13 mouse cellular contexts compared by ENCODE assay signal in genomic region chr2:68884573-68884972, GRCm38 (mm10). TPM values are rescaled to one million over a fixed set of nuclear protein-coding genes. Genes with fewer than 3 reads are reported as not detected.
DNase-seq lines count a peak whose midpoint lies in the region; ATAC-seq and TF ChIP-seq lines count a peak whose summit lies in the region.
"Had no signal": no experiment of that assay in that cellular context is flagged by ENCODE, and none has a peak within 500 bp of the region (broad histone marks: within the 10 kb centered on the region; RNA-seq: fewer than 3 reads in every experiment).

No protein-coding gene starts in this region.

- WGBS in forebrain, postnatal 0 days, result 72% methylated on average over 7 of the region's 7 CpGs
- WGBS in forebrain, embryonic 14.5 days, result 87% methylated on average over 7 of the region's 7 CpGs
- 54% methylated on average over 7 of the region's 7 CpGs for WGBS in midbrain, embryonic 14.5 days

- no peaks in the 10 kb centered on the region for H3K27me3 ChIP-seq in forebrain, postnatal 0 days (ENCODE audit: insufficient read depth, low read length)
- H3K27me3 ChIP-seq in forebrain, embryonic 14.5 days (replicated peaks; ENCODE audit: control insufficient read depth, insufficient read depth, low read length), result no peaks in the 10 kb centered on the region
- H3K27me3 ChIP-seq in midbrain, embryonic 14.5 days (ENCODE audit: control insufficient read depth, insufficient read depth, low read length), result no peaks in the 10 kb centered on the region
- H3K27me3 ChIP-seq: heart, embryonic 15.5 days; liver, embryonic 13.5 days had no signal

- H3K4me2 ChIP-seq in forebrain, postnatal 0 days (ENCODE audit: low read depth), result no peak overlapping the region
- H3K4me2 ChIP-seq in forebrain, embryonic 14.5 days (ENCODE audit: low read length), result no peak overlapping the region
- H3K4me2 ChIP-seq in midbrain, embryonic 14.5 days (ENCODE audit: low read length), result no peak overlapping the region
- H3K4me2 ChIP-seq: heart, embryonic 15.5 days; hindbrain, embryonic 14.5 days; liver, embryonic 13.5 days had no signal

- TF ChIP-seq CTCF in forebrain, postnatal 0 days (IDR thresholded peaks at IDR 0.05; ENCODE audit: low read depth), result no peak

- H3K27ac ChIP-seq in forebrain, postnatal 0 days (ENCODE audit: low read depth, low read length), result no peak overlapping the region
- no peak overlapping the region for H3K27ac ChIP-seq in forebrain, embryonic 14.5 days (ENCODE audit: low read depth, low read length)
- no peak overlapping the region for H3K27ac ChIP-seq in midbrain, embryonic 14.5 days (replicated peaks; ENCODE audit: low read depth, low read length)
- H3K27ac ChIP-seq: heart, embryonic 15.5 days; hindbrain, embryonic 14.5 days; liver, embryonic 13.5 days had no signal

- 0 out of 2 replicates have a peak, but pooled peaks cover 3% of the 10 kb centered on the region for H3K36me3 ChIP-seq in forebrain, postnatal 0 days (ENCODE audit: insufficient read depth)
- no peaks in the 10 kb centered on the region for H3K36me3 ChIP-seq in forebrain, embryonic 14.5 days (ENCODE audit: control insufficient read depth, insufficient read depth, low read length)
- no peaks in the 10 kb centered on the region for H3K36me3 ChIP-seq in midbrain, embryonic 14.5 days (ENCODE audit: control insufficient read depth, insufficient read depth, low read length)
- H3K36me3 ChIP-seq: heart, embryonic 15.5 days; liver, embryonic 13.5 days had no signal

- no peaks in the 10 kb centered on the region for H3K9me3 ChIP-seq in forebrain, postnatal 0 days (ENCODE audit: low read length)
- no peaks in the 10 kb centered on the region for H3K9me3 ChIP-seq in forebrain, embryonic 14.5 days (replicated peaks; ENCODE audit: control insufficient read depth, low read length)
- no peaks in the 10 kb centered on the region for H3K9me3 ChIP-seq in midbrain, embryonic 14.5 days (ENCODE audit: control insufficient read depth, low read length)
- H3K9me3 ChIP-seq: heart, embryonic 15.5 days; liver, embryonic 13.5 days had no signal

- no peaks in the 10 kb centered on the region for H3K4me1 ChIP-seq in forebrain, postnatal 0 days (ENCODE audit: insufficient read depth)
- H3K4me1 ChIP-seq in forebrain, embryonic 14.5 days (ENCODE audit: control insufficient read depth, insufficient read depth, low read length), result no peaks in the 10 kb centered on the region
- no peaks in the 10 kb centered on the region for H3K4me1 ChIP-seq in midbrain, embryonic 14.5 days (ENCODE audit: control insufficient read depth, insufficient read depth, low read length)

- no peak overlapping the region for H3K4me3 ChIP-seq in forebrain, postnatal 0 days (ENCODE audit: low read depth, low read length)
- no peak overlapping the region for H3K4me3 ChIP-seq in forebrain, embryonic 14.5 days (ENCODE audit: low read depth, low read length)
- H3K4me3 ChIP-seq in midbrain, embryonic 14.5 days (replicated peaks; ENCODE audit: low read depth, low read length), result no peak overlapping the region
- H3K4me3 ChIP-seq: heart, embryonic 15.5 days; liver, embryonic 13.5 days had no signal

- peak; percentile 66 for ATAC-seq in forebrain, postnatal 0 days
- no peak for ATAC-seq in forebrain, embryonic 14.5 days
- ATAC-seq in midbrain, embryonic 14.5 days (ENCODE audit: low FRiP score, low TSS enrichment), result peak; percentile 27; the same call in 1 of the 2 replicates

- DNase-seq in forebrain, postnatal 0 days, result no peak
- no peak for DNase-seq in forebrain, embryonic 14.5 days (ENCODE audit: low spot score)
- DNase-seq in right cerebral cortex, adult 2 months (ENCODE audit: low spot score in 2 of 2), result peak; percentile 66 to 69
- no peak for DNase-seq in right cerebral cortex, postnatal 14 days
- peak; percentile 28 for DNase-seq in midbrain, embryonic 14.5 days
- no peak for DNase-seq in adrenal gland, postnatal 4 days (ENCODE audit: low spot score in 2 of 2)
- DNase-seq in cerebellum, adult 11 months, result no peak
- no peak for DNase-seq in T-cell, adult 2 months (ENCODE audit: low spot score)
- DNase-seq: gastrocnemius, postnatal 25 days; liver, embryonic 13.5 days; lung, postnatal 4 days had no signal

- no peak overlapping the region for H3K9ac ChIP-seq in forebrain, postnatal 0 days
- no peak overlapping the region for H3K9ac ChIP-seq in forebrain, embryonic 14.5 days (ENCODE audit: low read length)
- no peak overlapping the region for H3K9ac ChIP-seq in midbrain, embryonic 14.5 days (replicated peaks; ENCODE audit: low read length)
- H3K9ac ChIP-seq: heart, embryonic 15.5 days; hindbrain, embryonic 14.5 days; liver, embryonic 13.5 days had no signal

RNA-seq across cellular contexts. Expression of gene Cers6, which starts 23.3 kb away (rescaled TPM):
- total RNA-seq in forebrain, postnatal 0 days (2014; rRNA removed), result 67.8 and 81.7 TPM in 2 replicates
- polyA plus RNA-seq in forebrain, postnatal 0 days (2015; fragmentation: Nextera tagmentation; extraction: Ambion mirVana), result 19.6 and 26.7 TPM in 2 replicates
- 57.3 and 76.2 TPM in 2 replicates for polyA plus RNA-seq in forebrain, embryonic 14.5 days (2014; fragmentation: Nextera tagmentation; extraction: Ambion mirVana)
- polyA plus RNA-seq in midbrain, embryonic 14.5 days (2014; fragmentation: Nextera tagmentation; extraction: Ambion mirVana), result 84.3 and 88.4 TPM in 2 replicates
- 10 to 100 TPM; 14.6 to 17.4 TPM for total RNA-seq in adrenal gland, postnatal 4 days (2021)

Comparison
In these comparisons a context has a peak if more than half of its experiments do, and no peak if none do; other contexts are left out.
1. DNase-seq: peak in right cerebral cortex, adult 2 months (2 of 2) and midbrain, embryonic 14.5 days (single experiment); none in forebrain, postnatal 0 days (single experiment), forebrain, embryonic 14.5 days (single experiment), right cerebral cortex, postnatal 14 days (single experiment), adrenal gland, postnatal 4 days (0 of 2), cerebellum, adult 11 months (single experiment) and T-cell, adult 2 months (single experiment).